Mouse (Mus musculus) stomach, embryonic 15.5 days (tissue): ENCODE data around the gene Diablo. TPM values are rescaled to one million over a fixed set of nuclear protein-coding genes. Genes with fewer than 3 reads are reported as not detected.

Experiments used
- ATAC-seq: fragments of 200-750 bp; cut with Nextera tagmentation; 2 replicates; pipeline ENCODE4 v1.8.0; 2017; ENCODE audit warnings: low read depth, moderate number of reproducible peaks, moderate TSS enrichment; ENCODE audit not compliant: insufficient read depth, low FRiP score
- H3K27ac ChIP-seq: fragments of 300-500 bp; sonication (generic); 2 replicates; pipeline ENCODE4 v1.5.1; 2015; ENCODE audit warnings: mild to moderate bottlenecking, inconsistent platforms
- H3K27me3 ChIP-seq: fragments of 300-500 bp; sonication (generic); replicated peaks from 2 replicates; pipeline ENCODE4 v1.6.1; 2015; ENCODE audit warnings: inconsistent platforms
- H3K36me3 ChIP-seq: fragments of 300-500 bp; sonication (generic); 2 replicates; pipeline ENCODE4 v1.6.1; 2015; ENCODE audit warnings: inconsistent platforms
- H3K4me1 ChIP-seq: fragments of 300-500 bp; sonication (generic); 2 replicates; pipeline ENCODE4 v1.6.1; 2015; ENCODE audit warnings: inconsistent platforms
- H3K4me2 ChIP-seq: fragments of 300-500 bp; sonication (generic); 2 replicates; pipeline ENCODE4 v1.6.1; 2015; ENCODE audit warnings: mild to moderate bottlenecking, inconsistent platforms
- H3K4me3 ChIP-seq: fragments of 300-500 bp; sonication (generic); replicated peaks from 2 replicates; pipeline ENCODE4 v1.5.1; 2015; ENCODE audit warnings: inconsistent platforms
- H3K9ac ChIP-seq: fragments of 300-500 bp; sonication (generic); 2 replicates; pipeline ENCODE4 v1.6.1; 2015; ENCODE audit warnings: inconsistent platforms
- H3K9me3 ChIP-seq: fragments of 300-500 bp; sonication (generic); 2 replicates; pipeline ENCODE4 v1.6.1; 2016; ENCODE audit warnings: inconsistent platforms
- WGBS: fragments of 180-500 bp; shearing (Covaris S2); methylation state at CpG from one replicate; pipeline ENCODE4 v1.1.7; 2015; 5-methylcytosine and 5-hydroxymethylcytosine counted together
- polyA plus RNA-seq: library from polyadenylated mRNA; unstranded; fragments of >200 nt; fragmentation: Nextera tagmentation; extraction: Ambion mirVana; gene quantifications from 2 replicates; pipeline ENCODE4 v1.2.1, GENCODE M21; 2015

The Diablo gene
- 100 and 103 TPM in 2 replicates for polyA plus RNA-seq

DNA sequence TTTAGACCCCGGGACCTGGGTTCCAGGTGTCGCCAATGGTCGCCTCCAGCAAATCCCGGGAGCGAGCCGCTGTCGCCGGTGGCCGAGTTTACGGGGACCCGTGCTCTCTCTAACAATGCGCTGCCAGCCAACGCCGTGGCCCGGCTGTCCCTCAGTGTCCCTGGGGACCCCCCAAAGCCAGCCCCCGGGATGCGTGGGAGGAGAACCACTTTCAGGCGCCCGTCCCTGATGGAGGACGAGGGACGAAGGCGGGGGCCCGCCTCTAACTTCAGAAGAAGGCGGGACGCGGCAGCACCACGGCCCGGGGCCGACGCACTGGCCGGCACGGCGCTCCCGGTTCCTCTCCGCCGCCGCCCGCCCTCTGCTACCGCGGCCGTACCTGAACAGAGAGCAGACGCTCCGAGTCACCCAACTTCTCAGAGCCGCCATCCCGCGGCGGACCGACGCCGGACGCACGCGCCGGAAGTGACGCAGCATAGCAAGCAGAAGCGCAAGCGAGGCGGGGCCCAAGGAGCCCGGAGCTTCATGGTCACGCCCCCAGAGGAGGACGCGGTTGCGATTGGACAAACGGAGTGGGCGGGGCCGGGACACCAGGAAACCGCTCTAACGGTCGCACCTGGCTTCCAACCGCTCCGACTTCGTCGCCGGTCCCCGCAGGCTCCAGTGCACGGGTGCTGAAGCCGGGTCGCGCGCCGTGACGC lies at the start of gene Diablo:
TSS of gene Diablo (minus strand) at position 485 of the 701 bp plus-strand sequence.
- under 1% methylated on average over 81 of the region's 82 CpGs for WGBS
- ATAC-seq, result peak; percentile 97
- H3K27me3 ChIP-seq, result no peaks in the 10 kb centered on the region
- H3K4me1 ChIP-seq, result peaks cover 11% of the 10 kb centered on the region; the same call in 1 of the 2 replicates
- H3K4me3 ChIP-seq, result peak within 1 kb of the TSS; percentile 85
- H3K27ac ChIP-seq, result no peak within 1 kb of the TSS
- peak within 1 kb of the TSS; percentile 76 for H3K9ac ChIP-seq
- no peaks in the 10 kb centered on the region for H3K9me3 ChIP-seq
- peak within 1 kb of the TSS; percentile 87 for H3K4me2 ChIP-seq
- H3K36me3 ChIP-seq, result no peaks in the 10 kb centered on the region

- no peak overlapping the region for H3K27ac ChIP-seq
- H3K4me1 ChIP-seq, result 0 out of 2 replicates have a peak, but pooled peaks cover 4% of the 10 kb centered on the region
- peak overlapping the region; percentile 85 for H3K4me2 ChIP-seq
- H3K27me3 ChIP-seq, result no peaks in the 10 kb centered on the region
- H3K4me3 ChIP-seq, result peak overlapping the region; percentile 83
- H3K36me3 ChIP-seq, result no peaks in the 10 kb centered on the region; the same call in 1 of the 2 replicates
- no peak overlapping the region for H3K9ac ChIP-seq
- no peak; the same call in 1 of the 2 replicates for ATAC-seq
- H3K9me3 ChIP-seq, result no peaks in the 10 kb centered on the region
- WGBS, result 63% methylated on average over 8 of the region's 8 CpGs
These were observed 49.4 kb upstream of the Diablo start for GRCm38 (mm10) chr5:123573362-123573761.

DNA sequence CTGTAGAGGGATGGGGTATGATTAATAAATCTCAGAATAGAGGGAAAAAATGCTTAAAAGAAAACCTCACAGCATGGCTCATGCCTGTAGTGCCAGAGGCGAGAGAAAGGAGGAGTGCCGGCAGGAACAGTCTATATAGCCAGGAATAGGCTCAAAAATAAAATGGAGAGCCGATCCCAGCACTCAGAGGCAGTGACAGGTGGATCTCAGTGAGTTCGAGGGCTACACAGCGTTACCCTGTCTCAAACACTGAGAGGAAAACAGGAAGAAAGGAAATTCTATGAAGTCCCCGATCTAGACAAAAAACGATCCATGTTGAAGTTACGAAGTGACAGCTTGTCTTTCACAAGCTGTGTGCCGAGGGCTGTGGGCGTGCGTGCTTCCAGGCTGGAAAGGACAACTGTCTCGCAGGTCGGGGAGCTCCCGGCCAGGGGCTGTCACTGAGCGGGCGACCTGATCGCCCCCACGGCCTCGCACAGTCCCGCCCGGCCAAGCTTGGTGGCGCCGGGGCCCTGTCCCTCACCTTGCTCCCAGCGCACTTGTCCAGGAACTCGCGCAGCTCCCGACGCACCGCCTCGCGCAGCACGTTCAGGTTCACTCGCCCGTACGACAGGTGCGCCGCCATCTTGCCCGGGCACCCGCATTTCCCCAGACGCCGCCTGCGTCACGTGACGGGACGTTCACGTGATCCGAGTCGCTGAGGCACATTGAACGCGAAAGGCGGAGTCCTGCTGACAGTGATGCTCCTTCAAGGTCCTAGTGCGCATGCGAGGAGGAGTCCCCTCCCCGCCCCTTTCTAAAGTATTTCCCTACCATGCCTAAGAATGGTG lies 48.6 kb upstream of the Diablo start, which contains the start of gene Vps33a:
TSS of gene Vps33a (minus strand) at position 682 of the 830 bp plus-strand sequence.
- Histone ChIP-seq H3K27me3 (no peaks in the 10 kb centered on the region), H3K4me2 (peak within 1 kb of the TSS; percentile 85), H3K4me1 (0 out of 2 replicates have a peak, but pooled peaks cover 4% of the 10 kb centered on the region), H3K4me3 (peak within 1 kb of the TSS; percentile 83), H3K9me3 (no peaks in the 10 kb centered on the region), H3K36me3 (peaks cover 4% of the 10 kb centered on the region; the same call in 1 of the 2 replicates), H3K9ac (peak within 1 kb of the TSS; percentile 47), H3K27ac (0 out of 2 replicates have a peak within 1 kb of the TSS, but pooled peaks have one; percentile 52)
- ATAC-seq, result peak; percentile 91
- under 1% methylated on average over 54 of the region's 54 CpGs for WGBS

DNA sequence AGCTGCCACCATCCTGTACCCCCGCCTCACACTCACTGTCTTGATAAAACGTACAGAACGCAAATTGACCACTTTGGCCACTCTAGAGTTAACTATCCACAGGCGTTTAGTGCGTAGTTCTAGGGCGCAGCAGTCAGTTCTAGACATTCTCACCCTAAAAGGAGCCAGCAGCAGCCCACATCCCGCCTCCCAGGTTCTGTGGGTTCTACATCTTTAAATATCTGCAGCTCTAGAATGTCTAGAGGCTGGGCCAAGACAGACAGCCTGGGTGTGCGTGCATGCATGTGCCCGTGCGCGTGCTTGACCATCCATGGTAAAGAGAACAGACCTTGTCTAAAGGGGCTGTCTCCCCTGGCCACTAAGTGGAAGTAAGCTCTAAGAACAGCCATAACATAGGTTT lies 37.2 kb upstream of the Diablo start:
- no peak for ATAC-seq
- H3K27ac ChIP-seq, result no peak overlapping the region
- no peaks in the 10 kb centered on the region for H3K4me1 ChIP-seq
- H3K4me3 ChIP-seq, result no peak overlapping the region
- H3K4me2 ChIP-seq, result no peak overlapping the region
- 92% methylated on average over 11 of the region's 11 CpGs for WGBS
- no peak overlapping the region for H3K9ac ChIP-seq
- no peaks in the 10 kb centered on the region for H3K27me3 ChIP-seq
- peaks cover 40% of the 10 kb centered on the region; the same call in 1 of the 2 replicates for H3K36me3 ChIP-seq
- H3K9me3 ChIP-seq, result no peaks in the 10 kb centered on the region

DNA sequence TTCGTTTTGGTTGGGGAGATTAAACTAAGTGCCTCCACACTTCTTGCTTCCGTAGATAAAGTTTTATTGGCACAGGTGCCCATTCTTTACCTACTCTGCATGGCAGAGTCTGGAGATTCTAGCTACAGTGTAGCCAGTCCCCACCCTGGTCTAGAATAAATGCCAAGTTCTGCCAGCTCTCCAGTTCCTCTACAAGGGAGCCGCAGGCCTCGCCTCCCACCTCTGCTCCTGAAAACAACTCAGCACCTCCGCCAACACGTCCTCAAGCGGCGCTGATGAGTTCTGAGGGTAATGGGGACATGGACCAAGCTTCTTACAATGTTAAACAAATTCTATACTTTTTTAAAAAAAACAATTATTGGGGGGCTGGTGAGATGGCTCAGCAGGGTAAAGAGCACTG lies 35.6 kb upstream of the Diablo start:
- Histone ChIP-seq H3K4me1 (no peaks in the 10 kb centered on the region), H3K9ac (no peak overlapping the region), H3K4me2 (no peak overlapping the region), H3K36me3 (peaks cover 35% of the 10 kb centered on the region; the same call in 1 of the 2 replicates), H3K27me3 (no peaks in the 10 kb centered on the region), H3K9me3 (no peaks in the 10 kb centered on the region), H3K4me3 (no peak overlapping the region), H3K27ac (no peak overlapping the region)
- 89% methylated on average over 8 of the region's 8 CpGs for WGBS
- ATAC-seq, result no peak

DNA sequence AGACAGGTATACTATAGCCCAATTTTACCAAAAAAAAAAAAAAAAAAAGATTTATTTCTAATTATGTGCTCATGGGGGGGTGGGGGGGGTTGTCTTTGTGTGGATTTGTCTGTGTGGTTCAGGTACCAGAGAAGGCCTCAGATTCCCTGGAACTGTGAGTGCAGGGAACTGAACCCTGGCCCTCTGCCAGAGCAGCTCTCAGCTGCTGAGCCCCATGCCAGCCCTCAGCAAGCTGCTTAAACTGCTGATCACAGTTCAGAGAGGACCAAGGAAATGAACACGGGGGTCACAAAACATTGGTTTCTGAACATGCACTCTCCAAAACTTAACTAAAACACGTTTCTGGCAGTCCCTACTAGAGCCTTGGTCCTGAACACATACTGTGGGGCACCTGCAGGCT lies 32.5 kb upstream of the Diablo start:
- H3K9ac ChIP-seq, result no peak overlapping the region
- H3K36me3 ChIP-seq, result peaks cover 9% of the 10 kb centered on the region; the same call in 1 of the 2 replicates
- no peak overlapping the region for H3K4me2 ChIP-seq
- no peaks in the 10 kb centered on the region for H3K4me1 ChIP-seq
- H3K9me3 ChIP-seq, result no peaks in the 10 kb centered on the region
- no peak for ATAC-seq
- 71% methylated on average over 2 of the region's 2 CpGs for WGBS
- no peak overlapping the region for H3K4me3 ChIP-seq
- no peaks in the 10 kb centered on the region for H3K27me3 ChIP-seq
- H3K27ac ChIP-seq, result no peak overlapping the region

GRCm38 (mm10) chr5:123555693-123556092 lies 31.7 kb upstream of the Diablo start:
- 81% methylated on average over 7 of the region's 7 CpGs for WGBS
- no peak overlapping the region for H3K4me2 ChIP-seq
- H3K27me3 ChIP-seq, result no peaks in the 10 kb centered on the region
- peak; percentile 53; the same call in 1 of the 2 replicates for ATAC-seq
- no peak overlapping the region for H3K9ac ChIP-seq
- H3K4me3 ChIP-seq, result no peak overlapping the region
- H3K36me3 ChIP-seq, result peaks cover 5% of the 10 kb centered on the region; the same call in 1 of the 2 replicates
- no peak overlapping the region for H3K27ac ChIP-seq
- H3K4me1 ChIP-seq, result no peaks in the 10 kb centered on the region
- no peaks in the 10 kb centered on the region for H3K9me3 ChIP-seq

GRCm38 (mm10) chr5:123533801-123534200 lies 9.8 kb upstream of the Diablo start:
- Histone ChIP-seq H3K27me3 (no peaks in the 10 kb centered on the region), H3K4me3 (no peak overlapping the region), H3K36me3 (peaks cover 28% of the 10 kb centered on the region), H3K9ac (no peak overlapping the region), H3K4me1 (no peaks in the 10 kb centered on the region), H3K9me3 (no peaks in the 10 kb centered on the region), H3K4me2 (no peak overlapping the region), H3K27ac (no peak overlapping the region)
- WGBS, result 94% methylated on average over 10 of the region's 10 CpGs
- ATAC-seq, result no peak

GRCm38 (mm10) chr5:123530056-123530455 lies 6.1 kb upstream of the Diablo start:
- Histone ChIP-seq H3K27me3 (no peaks in the 10 kb centered on the region), H3K36me3 (peaks cover 24% of the 10 kb centered on the region), H3K27ac (no peak overlapping the region), H3K9ac (no peak overlapping the region), H3K9me3 (no peaks in the 10 kb centered on the region), H3K4me2 (no peak overlapping the region), H3K4me1 (no peaks in the 10 kb centered on the region), H3K4me3 (no peak overlapping the region)
- no peak for ATAC-seq
- 86% methylated on average over 8 of the region's 8 CpGs for WGBS

DNA sequence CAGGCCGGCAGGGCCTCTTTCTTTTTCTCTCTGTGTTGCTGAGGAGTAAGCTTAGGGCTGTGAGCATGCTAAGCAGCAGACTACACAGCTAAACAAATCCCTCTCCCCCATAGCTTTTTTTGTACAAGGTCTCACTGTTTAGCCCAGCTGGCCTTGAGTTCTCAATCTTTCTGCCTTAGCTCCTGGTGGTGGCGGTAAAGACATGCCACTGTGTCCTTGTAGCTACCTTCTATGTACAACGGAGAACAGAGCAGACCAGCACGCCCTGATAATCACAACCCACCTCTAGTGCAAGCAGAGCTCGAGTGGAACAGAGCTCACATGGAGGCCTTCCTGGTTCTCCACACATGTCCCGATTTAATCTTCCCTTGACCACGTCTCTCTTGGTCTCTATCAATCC lies 4.7 kb upstream of the Diablo start:
- no peak overlapping the region for H3K9ac ChIP-seq
- no peaks in the 10 kb centered on the region for H3K27me3 ChIP-seq
- H3K4me2 ChIP-seq, result no peak overlapping the region
- no peaks in the 10 kb centered on the region; the same call in 1 of the 2 replicates for H3K4me1 ChIP-seq
- no peak overlapping the region for H3K4me3 ChIP-seq
- no peak for ATAC-seq
- peaks cover 23% of the 10 kb centered on the region for H3K36me3 ChIP-seq
- no peak overlapping the region for H3K27ac ChIP-seq
- WGBS, result 73% methylated on average over 7 of the region's 7 CpGs
- H3K9me3 ChIP-seq, result no peaks in the 10 kb centered on the region

GRCm38 (mm10) chr5:123525916-123526495 lies 2.0 kb upstream of the Diablo start:
- no peak for ATAC-seq
- WGBS, result 87% methylated on average over 9 of the region's 9 CpGs

More at GRCm38 (mm10) chr5:123525916-123526495, 2.0 kb upstream of the Diablo start:
- Histone ChIP-seq H3K4me1 (peaks cover 11% of the 10 kb centered on the region; the same call in 1 of the 2 replicates), H3K4me3 (no peak overlapping the region), H3K9me3 (no peaks in the 10 kb centered on the region), H3K27me3 (no peaks in the 10 kb centered on the region), H3K9ac (no peak overlapping the region), H3K27ac (no peak overlapping the region), H3K4me2 (no peak overlapping the region), H3K36me3 (peaks cover 7% of the 10 kb centered on the region; the same call in 1 of the 2 replicates)
